Mouse (Mus musculus) erythroblast, embryonic 14.5 days (primary cell): ENCODE measurements around the gene Cacna1s.

Experiments
- GATA1 ChIP-seq: IDR thresholded peaks from 2 replicates; pipeline ENCODE4 v1.6.1; 2012; ENCODE audit warnings: low read length, inconsistent platforms, mixed read lengths
- TAL1 ChIP-seq: IDR thresholded peaks from 3 replicates; pipeline ENCODE4 v1.6.1; 2012; ENCODE audit warnings: low read length, inconsistent platforms, mixed read lengths

- TF ChIP-seq GATA1 (no peak), TAL1 (no peak)
These were observed 104.4 kb downstream of the Cacna1s start for GRCm38 (mm10) chr1:136156951-136157350.
